Mouse (Mus musculus) ovary, postnatal 10 days (tissue): ENCODE measurements around the gene Epb41l2.

Source experiments
- DNase-seq: peaks from one replicate; pipeline ENCODE4 v3.0.0; 2022; ENCODE audit warnings: low spot score

Epb41l2 gene

GRCm38 (mm10) chr10:25359208-25359958 is at the start of gene Epb41l2:
TSS of gene Epb41l2 (plus strand) at chr10:25359798.
- DNase-seq, result peak; percentile 98

DNA sequence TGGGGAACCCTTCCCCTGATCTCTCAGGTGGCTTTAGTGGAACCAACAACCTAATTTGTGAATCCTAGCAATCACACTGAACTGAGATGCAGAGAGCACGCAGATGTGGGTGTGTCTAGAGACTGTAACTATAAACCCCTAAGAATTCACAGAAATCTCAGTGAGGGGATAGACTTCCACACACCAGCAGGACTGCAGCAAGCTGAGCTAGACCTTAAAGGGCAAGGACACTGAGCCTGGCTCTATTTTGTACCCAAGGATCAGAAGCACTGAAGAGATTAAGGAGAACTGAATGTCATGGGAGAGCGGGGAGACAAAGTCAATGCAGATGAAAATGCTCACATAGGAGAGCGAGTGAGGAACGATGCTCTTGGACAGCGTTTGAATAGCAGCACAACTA is 49.6 kb upstream of the Epb41l2 start:
- DNase-seq, result no peak

GRCm38 (mm10) chr10:25310736-25311135 is 48.9 kb upstream of the Epb41l2 start:
- DNase-seq, result no peak

- DNase-seq, result no peak
Measured at GRCm38 (mm10) chr10:25311554-25312212, 47.9 kb upstream of the Epb41l2 start.

DNA sequence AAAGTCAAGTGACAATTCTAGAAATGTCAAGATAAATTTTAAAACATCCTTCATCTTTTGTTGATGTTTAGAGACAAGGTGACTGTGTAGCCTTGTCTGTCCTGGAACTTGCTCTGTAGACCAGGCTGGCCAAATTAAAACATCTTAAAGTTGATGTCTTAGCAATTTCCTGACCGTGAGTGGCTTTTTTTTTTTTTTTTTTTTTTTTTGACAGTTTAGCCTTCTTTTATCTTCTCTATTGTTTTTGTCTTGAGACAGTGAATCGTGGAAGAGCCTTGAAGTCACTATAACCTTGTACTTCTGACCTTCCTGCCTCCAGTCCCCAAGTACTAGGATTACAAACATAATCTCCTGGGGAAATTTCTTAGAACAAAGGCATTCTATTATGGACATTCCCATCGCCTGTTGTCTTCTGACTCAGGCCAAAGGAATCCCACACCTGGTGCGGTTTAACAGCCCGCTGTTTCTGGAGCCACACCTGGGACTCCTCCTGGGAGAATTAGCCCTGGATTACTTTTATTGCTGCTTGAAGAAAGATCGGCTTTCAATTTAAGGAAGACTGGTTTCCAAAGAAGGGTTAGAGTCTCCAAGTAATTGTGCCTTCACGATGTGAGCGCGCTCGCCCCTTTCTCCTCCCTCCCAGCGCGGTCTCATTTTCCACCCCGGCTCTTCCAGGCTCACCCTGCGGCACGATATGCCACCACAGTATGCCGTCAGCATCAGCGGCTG is 45.6 kb upstream of the Epb41l2 start:
- no peak for DNase-seq

DNA sequence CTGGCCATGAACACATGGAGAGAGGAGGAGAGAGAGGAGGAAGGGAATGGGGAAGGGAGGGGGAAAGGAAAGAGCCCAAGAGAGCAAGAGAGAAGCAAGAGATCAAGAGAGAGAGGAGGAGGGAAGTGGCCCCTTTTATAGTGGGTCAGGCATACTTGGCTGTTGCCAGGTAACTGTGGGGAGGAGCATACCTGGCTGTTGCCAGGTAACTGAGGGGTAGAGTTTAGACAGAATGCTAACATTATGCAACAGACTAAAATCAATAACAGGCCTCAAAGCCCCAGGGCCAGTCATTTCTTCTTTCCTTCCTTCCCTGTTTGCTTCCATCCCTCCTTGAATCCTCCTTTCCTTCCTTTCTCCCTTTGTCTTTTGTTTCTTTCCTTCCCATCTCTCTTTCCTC is 41.9 kb upstream of the Epb41l2 start:
- DNase-seq, result no peak

GRCm38 (mm10) chr10:25318405-25318804 is 41.2 kb upstream of the Epb41l2 start:
- no peak for DNase-seq

DNA sequence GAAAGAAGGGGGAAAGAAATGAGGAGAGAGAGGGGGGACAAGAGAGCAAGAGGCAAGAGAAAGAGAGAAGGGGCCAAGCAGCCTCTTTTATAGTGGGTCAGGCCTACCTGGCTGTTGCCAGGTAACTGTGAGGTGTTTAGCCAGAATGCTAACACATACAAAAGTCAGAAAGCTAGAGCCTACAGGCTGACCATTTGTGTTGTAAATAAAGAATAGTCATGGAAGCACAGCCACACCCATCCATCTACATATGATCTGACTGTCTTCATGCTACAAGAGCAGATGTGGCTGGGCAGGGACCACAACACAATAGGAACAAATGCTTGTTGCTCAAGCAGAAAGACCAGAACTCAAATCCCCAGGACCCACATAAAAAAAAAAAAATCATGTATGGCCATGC is 40.1 kb upstream of the Epb41l2 start:
- DNase-seq, result no peak

GRCm38 (mm10) chr10:25321198-25321597 is 38.4 kb upstream of the Epb41l2 start:
- no peak for DNase-seq

- no peak for DNase-seq
Measured at GRCm38 (mm10) chr10:25325690-25326089, 33.9 kb upstream of the Epb41l2 start.

DNA sequence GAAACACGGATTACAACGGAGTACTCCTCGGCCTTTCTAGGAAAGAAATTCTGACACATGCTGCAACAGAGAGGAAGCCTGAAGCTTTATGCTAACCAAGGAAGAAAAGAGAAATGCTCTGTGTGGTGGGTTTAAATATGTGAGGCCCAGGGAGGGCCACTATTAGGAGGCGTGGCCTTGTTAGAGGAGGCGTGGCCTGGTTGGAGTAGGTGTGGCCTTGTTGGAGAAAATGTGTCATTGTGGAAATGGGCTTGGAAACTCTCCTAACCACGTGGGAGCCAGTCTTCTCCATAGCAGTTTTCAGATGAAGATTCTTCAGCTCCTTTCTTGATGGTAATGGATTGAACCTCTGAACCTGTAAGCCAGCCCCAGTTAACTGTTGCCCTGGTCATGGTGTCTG is 32.1 kb upstream of the Epb41l2 start:
- DNase-seq, result no peak

- no peak for DNase-seq
Measured at GRCm38 (mm10) chr10:25330094-25330493, 29.5 kb upstream of the Epb41l2 start.

GRCm38 (mm10) chr10:25331321-25332049 is 28.1 kb upstream of the Epb41l2 start:
- DNase-seq, result no peak

- no peak for DNase-seq
Measured at GRCm38 (mm10) chr10:25333390-25334079, 26.1 kb upstream of the Epb41l2 start.

- no peak for DNase-seq
Measured at GRCm38 (mm10) chr10:25340675-25341074, 18.9 kb upstream of the Epb41l2 start.

- DNase-seq, result no peak
Measured at GRCm38 (mm10) chr10:25342801-25343200, 16.8 kb upstream of the Epb41l2 start.

GRCm38 (mm10) chr10:25353941-25354340 is 5.7 kb upstream of the Epb41l2 start:
- DNase-seq, result no peak

DNA sequence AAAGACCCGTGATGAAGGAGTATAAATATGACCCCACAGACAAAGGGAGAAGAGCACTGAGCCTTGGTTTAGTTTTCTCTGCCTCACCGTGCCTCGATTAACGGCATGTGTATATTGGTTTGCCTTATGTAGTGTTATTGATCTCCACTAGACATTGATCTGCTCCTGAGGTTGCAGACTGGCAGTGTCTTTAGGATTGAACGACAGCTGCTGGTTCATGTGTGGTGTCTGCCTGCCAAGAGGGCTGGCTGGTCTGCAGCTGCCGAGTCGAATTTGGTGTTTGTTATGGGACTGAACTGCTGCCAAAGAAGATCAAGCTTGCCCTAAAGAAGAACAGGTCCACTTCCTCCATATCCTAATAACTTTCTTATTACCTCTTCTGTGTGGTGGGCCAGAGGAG is 5.2 kb upstream of the Epb41l2 start:
- DNase-seq, result no peak

- no peak for DNase-seq
Measured at GRCm38 (mm10) chr10:25359959-25360811, 587 bp downstream of the Epb41l2 start.

DNA sequence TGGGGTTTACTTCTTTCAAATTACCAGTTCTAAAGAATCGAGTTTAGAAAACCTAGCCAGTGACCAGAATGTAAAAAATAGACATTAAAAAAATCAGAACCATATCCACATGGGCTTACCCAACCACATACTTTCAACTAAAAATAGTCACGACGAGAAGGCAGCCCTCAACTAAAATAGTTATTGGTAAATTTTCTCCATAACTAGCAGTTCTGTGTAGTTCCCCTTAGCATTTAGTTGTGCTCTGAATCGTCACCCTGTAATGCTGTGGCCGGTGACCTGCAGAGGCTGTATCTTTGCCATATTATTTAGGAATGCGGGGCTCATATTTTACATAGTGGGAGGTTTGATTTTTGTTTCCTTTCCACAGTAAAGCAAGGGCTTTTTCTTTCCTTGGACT is 2.6 kb downstream of the Epb41l2 start:
- DNase-seq, result no peak

DNA sequence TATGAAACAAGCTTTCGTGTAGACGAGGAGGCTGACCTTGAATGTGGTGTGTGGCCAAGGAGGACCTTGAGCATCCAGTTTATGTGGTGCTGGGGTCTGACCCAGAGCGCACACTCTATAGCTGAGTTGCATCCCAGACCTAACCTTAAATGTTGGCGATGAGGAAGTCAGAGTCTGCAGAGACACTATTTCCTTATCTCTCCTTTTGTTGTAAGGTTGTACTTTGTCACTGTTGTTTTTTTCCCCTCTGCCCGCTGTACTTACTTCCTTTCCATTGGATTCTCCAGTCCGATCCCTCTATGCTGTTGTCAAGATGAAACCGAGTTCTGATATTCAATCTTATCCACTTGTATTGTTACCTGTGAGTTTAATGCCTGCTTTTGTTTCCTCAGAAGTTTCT is 5.6 kb downstream of the Epb41l2 start:
- DNase-seq, result no peak
